Mouse (Mus musculus): Measurements from ENCODE around the gene Bpifc. TPM values are rescaled to one million over a fixed set of nuclear protein-coding genes. Genes with fewer than 3 reads are reported as not detected.
"Not testable (repeated sequence)": the region's sequence is repeated elsewhere in the genome, so short reads cannot be mapped to it uniquely, and the experiment has no call there.

Bpifc gene
- 1.6 and 2.6 TPM in 2 replicates for total RNA-seq (2017)

- ATAC-seq (replicated peaks in 1 of 2; ENCODE audit: insufficient read depth in 1 of 2, low FRiP score in 2 of 2, low TSS enrichment in 1 of 2, low read depth in 1 of 2, poor library complexity in 2 of 2, severe bottlenecking in 2 of 2): no peak
Measured at GRCm38 (mm10) chr10:86011781-86012180, at the start of gene Bpifc. Gene Bpifc, minus strand, starts transcription at chr10:86011895.

GRCm38 (mm10) chr10:86060267-86060666, 48.6 kb upstream of the Bpifc start:
- no peak for ATAC-seq (replicated peaks in 1 of 2; ENCODE audit: insufficient read depth in 1 of 2, low FRiP score in 2 of 2, low TSS enrichment in 1 of 2, low read depth in 1 of 2, poor library complexity in 2 of 2, severe bottlenecking in 2 of 2)

GRCm38 (mm10) chr10:86057712-86058111, 46.0 kb upstream of the Bpifc start:
- ATAC-seq (replicated peaks in 1 of 2; ENCODE audit: insufficient read depth in 1 of 2, low FRiP score in 2 of 2, low TSS enrichment in 1 of 2, low read depth in 1 of 2, poor library complexity in 2 of 2, severe bottlenecking in 2 of 2): no peak

GRCm38 (mm10) chr10:86057286-86057685, 45.6 kb upstream of the Bpifc start:
- ATAC-seq (replicated peaks in 1 of 2; ENCODE audit: insufficient read depth in 1 of 2, low FRiP score in 2 of 2, low TSS enrichment in 1 of 2, low read depth in 1 of 2, poor library complexity in 2 of 2, severe bottlenecking in 2 of 2): no peak

GRCm38 (mm10) chr10:86056297-86056903, 44.7 kb upstream of the Bpifc start:
- no peak for ATAC-seq (replicated peaks in 1 of 2; ENCODE audit: insufficient read depth in 1 of 2, low FRiP score in 2 of 2, low TSS enrichment in 1 of 2, low read depth in 1 of 2, poor library complexity in 2 of 2, severe bottlenecking in 2 of 2)

GRCm38 (mm10) chr10:86052818-86053522, 41.3 kb upstream of the Bpifc start:
- peak; percentile 54 to 71 for ATAC-seq (replicated peaks in 1 of 2; ENCODE audit: insufficient read depth in 1 of 2, low FRiP score in 2 of 2, low TSS enrichment in 1 of 2, low read depth in 1 of 2, poor library complexity in 2 of 2, severe bottlenecking in 2 of 2)

- no peak for ATAC-seq (replicated peaks in 1 of 2; ENCODE audit: insufficient read depth in 1 of 2, low FRiP score in 2 of 2, low TSS enrichment in 1 of 2, low read depth in 1 of 2, poor library complexity in 2 of 2, severe bottlenecking in 2 of 2)
Measured at GRCm38 (mm10) chr10:86050522-86050921, 38.8 kb upstream of the Bpifc start.

- no peak for ATAC-seq (replicated peaks in 1 of 2; ENCODE audit: insufficient read depth in 1 of 2, low FRiP score in 2 of 2, low TSS enrichment in 1 of 2, low read depth in 1 of 2, poor library complexity in 2 of 2, severe bottlenecking in 2 of 2)
Measured at GRCm38 (mm10) chr10:86047786-86048185, 36.1 kb upstream of the Bpifc start.

GRCm38 (mm10) chr10:86046371-86046770, 34.7 kb upstream of the Bpifc start:
- no peak for ATAC-seq (replicated peaks in 1 of 2; ENCODE audit: insufficient read depth in 1 of 2, low FRiP score in 2 of 2, low TSS enrichment in 1 of 2, low read depth in 1 of 2, poor library complexity in 2 of 2, severe bottlenecking in 2 of 2)

- ATAC-seq (replicated peaks in 1 of 2; ENCODE audit: insufficient read depth in 1 of 2, low FRiP score in 2 of 2, low TSS enrichment in 1 of 2, low read depth in 1 of 2, poor library complexity in 2 of 2, severe bottlenecking in 2 of 2): no peak
Measured at GRCm38 (mm10) chr10:86044066-86044465, 32.4 kb upstream of the Bpifc start.

GRCm38 (mm10) chr10:86043651-86044050, 32.0 kb upstream of the Bpifc start:
- ATAC-seq (replicated peaks in 1 of 2; ENCODE audit: insufficient read depth in 1 of 2, low FRiP score in 2 of 2, low TSS enrichment in 1 of 2, low read depth in 1 of 2, poor library complexity in 2 of 2, severe bottlenecking in 2 of 2): no peak

GRCm38 (mm10) chr10:86034007-86034728, 22.5 kb upstream of the Bpifc start:
- no peak for ATAC-seq (replicated peaks in 1 of 2; ENCODE audit: insufficient read depth in 1 of 2, low FRiP score in 2 of 2, low TSS enrichment in 1 of 2, low read depth in 1 of 2, poor library complexity in 2 of 2, severe bottlenecking in 2 of 2)

- no peak for ATAC-seq (replicated peaks in 1 of 2; ENCODE audit: insufficient read depth in 1 of 2, low FRiP score in 2 of 2, low TSS enrichment in 1 of 2, low read depth in 1 of 2, poor library complexity in 2 of 2, severe bottlenecking in 2 of 2)
Measured at GRCm38 (mm10) chr10:86032517-86032916, 20.8 kb upstream of the Bpifc start.

GRCm38 (mm10) chr10:86030743-86031142, 19.0 kb upstream of the Bpifc start:
- no peak for ATAC-seq (replicated peaks in 1 of 2; ENCODE audit: insufficient read depth in 1 of 2, low FRiP score in 2 of 2, low TSS enrichment in 1 of 2, low read depth in 1 of 2, poor library complexity in 2 of 2, severe bottlenecking in 2 of 2)

- ATAC-seq (replicated peaks in 1 of 2; ENCODE audit: insufficient read depth in 1 of 2, low FRiP score in 2 of 2, low TSS enrichment in 1 of 2, low read depth in 1 of 2, poor library complexity in 2 of 2, severe bottlenecking in 2 of 2): not testable (repeated sequence)
Measured at GRCm38 (mm10) chr10:86026807-86027206, 15.1 kb upstream of the Bpifc start.

GRCm38 (mm10) chr10:86026354-86026753, 14.7 kb upstream of the Bpifc start:
- no peak for ATAC-seq (replicated peaks in 1 of 2; ENCODE audit: insufficient read depth in 1 of 2, low FRiP score in 2 of 2, low TSS enrichment in 1 of 2, low read depth in 1 of 2, poor library complexity in 2 of 2, severe bottlenecking in 2 of 2)

GRCm38 (mm10) chr10:86025906-86026305, 14.2 kb upstream of the Bpifc start:
- no peak for ATAC-seq (replicated peaks in 1 of 2; ENCODE audit: insufficient read depth in 1 of 2, low FRiP score in 2 of 2, low TSS enrichment in 1 of 2, low read depth in 1 of 2, poor library complexity in 2 of 2, severe bottlenecking in 2 of 2)

- no peak for ATAC-seq (replicated peaks in 1 of 2; ENCODE audit: insufficient read depth in 1 of 2, low FRiP score in 2 of 2, low TSS enrichment in 1 of 2, low read depth in 1 of 2, poor library complexity in 2 of 2, severe bottlenecking in 2 of 2)
Measured at GRCm38 (mm10) chr10:86023149-86023548, 11.5 kb upstream of the Bpifc start.

Data from hematopoietic stem cell, adult 5-6 weeks (primary cell).